Mouse (Mus musculus) heart, embryonic 15.5 days (tissue): ENCODE measurements around the gene Ngb. TPM values are rescaled to one million over a fixed set of nuclear protein-coding genes. Genes with fewer than 3 reads are reported as not detected.
A peak's percentile ranks its signal among the peaks of the same experiment; 100 is the strongest.

Source experiments
- ATAC-seq: fragments of 200-750 bp; cut with Nextera tagmentation; replicated peaks from 2 replicates; pipeline ENCODE4 v1.8.0; 2017; ENCODE audit warnings: low read depth, moderate TSS enrichment; ENCODE audit not compliant: insufficient number of reproducible peaks, insufficient read depth, low FRiP score
- H3K27ac ChIP-seq: fragments of 300-500 bp; sonication (generic); 2 replicates; pipeline ENCODE4 v1.5.1; 2015; ENCODE audit warnings: mild to moderate bottlenecking, inconsistent platforms
- H3K27me3 ChIP-seq: fragments of 300-500 bp; sonication (generic); 2 replicates; pipeline ENCODE4 v1.6.1; 2015; ENCODE audit warnings: inconsistent platforms
- H3K36me3 ChIP-seq: fragments of 300-500 bp; sonication (generic); 2 replicates; pipeline ENCODE4 v1.6.1; 2015; ENCODE audit warnings: mild to moderate bottlenecking, inconsistent platforms
- H3K4me1 ChIP-seq: fragments of 300-500 bp; sonication (generic); replicated peaks from 2 replicates; pipeline ENCODE4 v1.6.1; 2015; ENCODE audit warnings: inconsistent platforms
- H3K4me2 ChIP-seq: fragments of 300-500 bp; sonication (generic); 2 replicates; pipeline ENCODE4 v1.6.1; 2015; ENCODE audit warnings: inconsistent platforms, mild to moderate bottlenecking, moderate library complexity
- H3K4me3 ChIP-seq: fragments of 300-500 bp; sonication (generic); 2 replicates; pipeline ENCODE4 v1.5.1; 2015; ENCODE audit warnings: mild to moderate bottlenecking, inconsistent platforms
- H3K9ac ChIP-seq: fragments of 300-500 bp; sonication (generic); 2 replicates; pipeline ENCODE4 v1.6.1; 2015; ENCODE audit warnings: mild to moderate bottlenecking, inconsistent platforms
- H3K9me3 ChIP-seq: fragments of 300-500 bp; sonication (generic); replicated peaks from 2 replicates; pipeline ENCODE4 v1.6.1; 2016; ENCODE audit warnings: inconsistent platforms
- WGBS: fragments of 180-500 bp; shearing (Covaris S2); methylation state at CpG from one replicate; pipeline ENCODE4 v1.1.7; 2015; ENCODE audit warnings: mixed read lengths; 5-methylcytosine and 5-hydroxymethylcytosine counted together
- polyA plus RNA-seq: library from polyadenylated mRNA; unstranded; fragments of >200 nt; fragmentation: Nextera tagmentation; extraction: Ambion mirVana; gene quantifications from 2 replicates; pipeline ENCODE4 v1.2.1, GENCODE M21; 2015

The Ngb gene
- polyA plus RNA-seq, 1 experiment from 2014 or later: 0.31 TPM

DNA sequence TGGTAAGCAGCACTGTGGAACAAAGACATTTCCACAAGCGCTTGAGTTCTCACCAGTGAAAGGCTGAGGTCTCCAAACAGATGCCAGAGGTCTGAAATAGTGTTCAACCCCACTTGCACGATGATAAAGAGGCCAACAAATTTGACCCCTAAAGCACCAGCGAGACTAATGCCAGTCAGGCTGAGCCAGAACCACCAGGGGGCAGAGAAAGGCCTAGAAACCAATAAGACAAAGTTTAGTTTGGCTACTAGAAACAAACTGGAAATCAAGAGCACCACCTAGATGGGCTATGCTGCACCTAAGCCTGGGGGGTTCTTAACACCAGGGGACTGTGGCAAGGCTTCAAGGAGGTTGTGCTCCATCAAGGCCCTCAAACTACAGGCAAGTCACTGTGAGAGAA lies 29.3 kb upstream of the Ngb start:
- Histone ChIP-seq H3K27me3 (no peaks in the 10 kb centered on the region), H3K4me1 (peaks cover 5% of the 10 kb centered on the region; the same call in 1 of the 2 replicates), H3K27ac (no peak overlapping the region), H3K36me3 (peaks cover 15% of the 10 kb centered on the region), H3K4me2 (no peak overlapping the region), H3K4me3 (no peak overlapping the region), H3K9me3 (no peaks in the 10 kb centered on the region), H3K9ac (no peak overlapping the region)
- 44% methylated on average over 3 of the region's 3 CpGs for WGBS
- no peak for ATAC-seq

GRCm38 (mm10) chr12:87131181-87131580 lies 28.8 kb upstream of the Ngb start:
- Histone ChIP-seq H3K27me3 (no peaks in the 10 kb centered on the region), H3K36me3 (peaks cover 15% of the 10 kb centered on the region), H3K9ac (no peak overlapping the region), H3K27ac (no peak overlapping the region), H3K4me1 (peaks cover 5% of the 10 kb centered on the region; the same call in 1 of the 2 replicates), H3K4me3 (no peak overlapping the region), H3K9me3 (no peaks in the 10 kb centered on the region), H3K4me2 (no peak overlapping the region)
- 50% methylated on average over 2 of the region's 2 CpGs for WGBS
- no peak for ATAC-seq

GRCm38 (mm10) chr12:87130224-87130623 lies 27.9 kb upstream of the Ngb start:
- Histone ChIP-seq H3K4me2 (no peak overlapping the region), H3K4me3 (no peak overlapping the region), H3K36me3 (peaks cover 15% of the 10 kb centered on the region), H3K4me1 (peaks cover 5% of the 10 kb centered on the region; the same call in 1 of the 2 replicates), H3K9me3 (no peaks in the 10 kb centered on the region), H3K27me3 (no peaks in the 10 kb centered on the region), H3K9ac (no peak overlapping the region), H3K27ac (no peak overlapping the region)
- WGBS: 94% methylated on average over 4 of the region's 4 CpGs
- no peak for ATAC-seq

GRCm38 (mm10) chr12:87127256-87127655 lies 24.9 kb upstream of the Ngb start:
- Histone ChIP-seq H3K4me1 (peaks cover 5% of the 10 kb centered on the region; the same call in 1 of the 2 replicates), H3K9me3 (no peaks in the 10 kb centered on the region), H3K4me3 (no peak overlapping the region), H3K27ac (no peak overlapping the region), H3K9ac (no peak overlapping the region), H3K4me2 (no peak overlapping the region), H3K27me3 (no peaks in the 10 kb centered on the region), H3K36me3 (peaks cover 24% of the 10 kb centered on the region)
- no peak for ATAC-seq
- 73% methylated on average over 4 of the region's 4 CpGs for WGBS

DNA sequence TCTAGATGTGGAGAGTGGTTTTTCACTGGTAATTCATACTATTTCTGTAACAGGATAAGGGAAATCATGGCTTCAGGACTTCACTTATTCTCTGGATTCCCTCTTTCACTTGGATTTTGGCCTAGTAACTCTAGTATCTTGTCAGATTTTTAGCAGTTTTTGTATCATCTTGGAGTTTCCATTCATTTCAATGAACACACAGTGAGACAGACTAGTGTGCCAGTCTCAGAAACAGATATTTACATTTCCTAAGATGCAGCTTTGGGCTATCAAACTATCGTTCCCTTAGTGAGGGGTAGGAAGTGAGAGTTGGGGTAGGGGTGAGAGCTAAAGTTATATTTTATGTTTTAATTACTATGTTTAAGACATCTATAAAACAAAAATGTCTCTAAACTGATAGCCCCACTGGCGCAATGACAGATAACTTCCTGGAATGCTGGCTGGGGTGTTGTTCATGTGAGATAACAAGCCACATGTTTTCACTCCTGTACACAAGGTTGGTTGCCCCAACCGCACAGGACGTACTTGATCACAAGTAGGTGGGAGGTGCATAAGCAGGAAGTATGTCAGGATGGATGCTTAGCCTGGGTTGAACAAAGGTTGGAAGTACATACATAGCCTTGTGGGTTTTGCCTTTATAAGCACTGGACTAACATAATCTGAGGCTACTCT lies 19.7 kb upstream of the Ngb start:
- ATAC-seq: no peak
- Histone ChIP-seq H3K36me3 (peaks cover 41% of the 10 kb centered on the region), H3K27me3 (no peaks in the 10 kb centered on the region), H3K4me1 (no peaks in the 10 kb centered on the region), H3K4me3 (no peak overlapping the region), H3K27ac (no peak overlapping the region), H3K9me3 (no peaks in the 10 kb centered on the region), H3K4me2 (no peak overlapping the region), H3K9ac (no peak overlapping the region)
- WGBS: 73% methylated on average over 4 of the region's 4 CpGs

GRCm38 (mm10) chr12:87107357-87107977 lies 5.1 kb upstream of the Ngb start:
- ATAC-seq: no peak
- H3K9ac ChIP-seq: no peak overlapping the region
- H3K4me2 ChIP-seq: no peak overlapping the region
- no peak overlapping the region for H3K27ac ChIP-seq
- no peaks in the 10 kb centered on the region for H3K9me3 ChIP-seq
- 57% methylated on average over 3 of the region's 3 CpGs for WGBS
- peaks cover 1% of the 10 kb centered on the region; the same call in 1 of the 2 replicates for H3K4me1 ChIP-seq
- peaks cover 8% of the 10 kb centered on the region; the same call in 1 of the 2 replicates for H3K36me3 ChIP-seq
- H3K27me3 ChIP-seq: peaks cover 14% of the 10 kb centered on the region
- H3K4me3 ChIP-seq: no peak overlapping the region

- Histone ChIP-seq H3K9me3 (no peaks in the 10 kb centered on the region), H3K9ac (no peak overlapping the region), H3K4me1 (peaks cover 10% of the 10 kb centered on the region), H3K36me3 (peaks cover 4% of the 10 kb centered on the region; the same call in 1 of the 2 replicates), H3K27me3 (peaks cover 39% of the 10 kb centered on the region), H3K27ac (no peak overlapping the region), H3K4me3 (no peak overlapping the region), H3K4me2 (no peak overlapping the region)
- WGBS: 74% methylated on average over 4 of the region's 4 CpGs
- no peak for ATAC-seq
These were observed 2.5 kb upstream of the Ngb start for GRCm38 (mm10) chr12:87104796-87105195.

DNA sequence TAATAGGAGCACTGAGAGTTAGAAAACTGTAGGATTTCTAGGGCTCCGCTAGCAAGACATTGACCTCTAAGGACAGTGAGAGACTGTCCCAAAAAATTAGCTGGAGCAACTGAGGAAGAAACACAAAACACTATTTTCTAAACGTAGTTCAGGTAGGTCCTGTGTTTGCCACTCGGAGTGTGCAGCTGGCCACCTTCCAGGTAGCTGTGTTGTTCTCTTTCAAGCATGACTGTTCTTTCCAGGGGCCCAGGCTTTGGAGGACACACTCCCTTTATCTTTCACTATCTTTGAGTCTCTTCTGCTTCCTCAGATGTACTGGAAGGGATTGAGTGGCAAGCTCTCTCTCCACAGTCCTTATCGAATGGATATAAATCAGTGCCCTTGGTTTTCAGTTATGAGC lies 1.1 kb upstream of the Ngb start:
- Histone ChIP-seq H3K36me3 (no peaks in the 10 kb centered on the region), H3K27me3 (peaks cover 41% of the 10 kb centered on the region), H3K9ac (no peak overlapping the region), H3K4me3 (no peak overlapping the region), H3K4me1 (peaks cover 10% of the 10 kb centered on the region), H3K9me3 (no peaks in the 10 kb centered on the region), H3K27ac (no peak overlapping the region), H3K4me2 (no peak overlapping the region)
- 81% methylated on average over 4 of the region's 4 CpGs for WGBS
- ATAC-seq: no peak

- H3K4me3 ChIP-seq: no peak overlapping the region
- H3K9ac ChIP-seq: no peak overlapping the region
- H3K9me3 ChIP-seq: no peaks in the 10 kb centered on the region
- H3K4me1 ChIP-seq: peaks cover 10% of the 10 kb centered on the region
- 77% methylated on average over 4 of the region's 4 CpGs for WGBS
- peaks cover 51% of the 10 kb centered on the region for H3K27me3 ChIP-seq
- no peak overlapping the region for H3K27ac ChIP-seq
- no peak overlapping the region for H3K4me2 ChIP-seq
- H3K36me3 ChIP-seq: no peaks in the 10 kb centered on the region
- ATAC-seq: peak; percentile 32
These were observed 2.0 kb downstream of the Ngb start for GRCm38 (mm10) chr12:87100331-87100730.

GRCm38 (mm10) chr12:87093671-87094070 lies 8.7 kb downstream of the Ngb start:
- 63% methylated on average over 6 of the region's 6 CpGs for WGBS
- H3K9me3 ChIP-seq: no peaks in the 10 kb centered on the region
- H3K4me2 ChIP-seq: no peak overlapping the region
- no peak overlapping the region for H3K4me3 ChIP-seq
- H3K9ac ChIP-seq: no peak overlapping the region
- no peak overlapping the region for H3K27ac ChIP-seq
- H3K27me3 ChIP-seq: peaks cover 11% of the 10 kb centered on the region; the same call in 1 of the 2 replicates
- H3K4me1 ChIP-seq: peaks cover 17% of the 10 kb centered on the region
- ATAC-seq: no peak
- H3K36me3 ChIP-seq: no peaks in the 10 kb centered on the region

DNA sequence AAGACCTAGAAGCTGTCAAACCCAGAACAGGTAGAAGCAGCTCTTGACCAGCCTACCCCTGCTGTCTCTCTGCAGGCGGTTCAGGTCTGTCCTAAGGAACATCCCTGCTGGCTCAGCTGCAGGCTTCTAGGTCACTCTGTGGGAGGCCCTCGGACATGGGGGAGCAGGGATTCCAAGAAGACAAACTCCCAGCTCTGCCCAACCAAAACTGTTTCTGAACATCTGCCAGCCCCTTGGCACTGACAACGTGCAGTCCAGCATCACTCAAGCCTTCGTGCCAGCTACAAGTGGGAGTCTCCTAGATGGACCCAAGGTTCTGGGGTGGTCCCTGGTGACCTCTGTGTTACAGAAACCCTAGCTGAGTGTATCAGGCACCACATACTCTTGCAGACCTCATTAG lies 9.1 kb downstream of the Ngb start:
- ATAC-seq: no peak
- peaks cover 21% of the 10 kb centered on the region for H3K4me1 ChIP-seq
- H3K9ac ChIP-seq: no peak overlapping the region
- H3K36me3 ChIP-seq: no peaks in the 10 kb centered on the region
- H3K27ac ChIP-seq: no peak overlapping the region
- 67% methylated on average over 4 of the region's 4 CpGs for WGBS
- H3K27me3 ChIP-seq: peaks cover 8% of the 10 kb centered on the region; the same call in 1 of the 2 replicates
- no peak overlapping the region for H3K4me2 ChIP-seq
- H3K4me3 ChIP-seq: no peak overlapping the region
- no peaks in the 10 kb centered on the region for H3K9me3 ChIP-seq

- H3K4me3 ChIP-seq: no peak overlapping the region
- H3K4me1 ChIP-seq: peaks cover 22% of the 10 kb centered on the region
- H3K36me3 ChIP-seq: no peaks in the 10 kb centered on the region
- ATAC-seq: no peak
- no peaks in the 10 kb centered on the region for H3K27me3 ChIP-seq
- H3K4me2 ChIP-seq: no peak overlapping the region
- H3K9ac ChIP-seq: no peak overlapping the region
- no peaks in the 10 kb centered on the region for H3K9me3 ChIP-seq
- WGBS: 88% methylated on average over 2 of the region's 2 CpGs
- H3K27ac ChIP-seq: no peak overlapping the region
These were observed 10.4 kb downstream of the Ngb start for GRCm38 (mm10) chr12:87091916-87092315.
